Mouse (Mus musculus) small intestine, adult 2 months (tissue): Measurements from ENCODE around the gene Inpp5a.

ENCODE experiments used
- CTCF ChIP-seq: fragments of 200-500 bp; IDR thresholded peaks from 2 replicates; pipeline ENCODE4 v1.5.1; 2012; ENCODE audit warnings: low read depth, mild to moderate bottlenecking, control low read depth, inconsistent platforms, low read length, moderate library complexity, mixed read lengths; ENCODE audit not compliant: insufficient replicate concordance, insufficient read length; ENCODE audit errors: extremely low read depth
- POLR2A ChIP-seq: fragments of 200-500 bp; IDR thresholded peaks from 2 replicates; pipeline ENCODE4 v1.6.1; 2012; ENCODE audit warnings: low read depth, mild to moderate bottlenecking, control low read depth, inconsistent platforms, low read length, moderate library complexity

DNA sequence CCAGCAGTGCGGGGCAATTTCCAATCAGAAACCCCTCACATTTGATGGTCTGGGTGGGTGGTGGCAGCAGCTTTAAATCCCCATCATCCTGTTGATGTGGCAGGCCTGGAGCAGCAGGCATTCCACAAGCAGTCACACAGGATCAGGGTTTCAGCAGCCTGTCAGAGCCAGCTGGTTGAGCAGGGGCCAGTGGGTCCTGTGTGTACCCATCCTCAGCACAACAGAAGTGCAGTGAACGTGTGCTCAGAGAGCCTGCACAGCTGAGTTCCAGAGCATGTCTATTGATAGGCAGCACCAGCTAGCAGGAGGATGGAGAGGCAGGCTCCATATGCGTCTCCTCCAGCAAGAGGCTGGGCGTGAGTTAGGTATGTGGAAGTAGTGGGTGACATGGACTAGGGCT lies 174.5 kb downstream of the Inpp5a start:
- no peak for TF ChIP-seq CTCF
- no peak for TF ChIP-seq POLR2A
